Mouse (Mus musculus): ENCODE data around the gene Rnf214. TPM values are rescaled to one million over a fixed set of nuclear protein-coding genes. Genes with fewer than 3 reads are reported as not detected.

The Rnf214 gene
- polyA plus RNA-seq, 1 experiment from 2014 or later, result 49.4 TPM

- H3K4me2 ChIP-seq, result no peak overlapping the region
- H3K27me3 ChIP-seq, result no peaks in the 10 kb centered on the region
- H3K27ac ChIP-seq, result no peak overlapping the region
- no peak overlapping the region for H3K4me3 ChIP-seq
- no peaks in the 10 kb centered on the region for H3K9me3 ChIP-seq
- WGBS, result 80% methylated on average over 1 of the region's 1 CpGs
- no peak overlapping the region for H3K9ac ChIP-seq
- H3K4me1 ChIP-seq, result peaks cover 31% of the 10 kb centered on the region
- no peak for ATAC-seq (ENCODE audit: insufficient number of reproducible peaks, low FRiP score, low TSS enrichment, low read depth)
- H3K36me3 ChIP-seq, result no peaks in the 10 kb centered on the region
Observed at GRCm38 (mm10) chr9:45843780-45844179, 62.9 kb downstream of the Rnf214 start.

DNA sequence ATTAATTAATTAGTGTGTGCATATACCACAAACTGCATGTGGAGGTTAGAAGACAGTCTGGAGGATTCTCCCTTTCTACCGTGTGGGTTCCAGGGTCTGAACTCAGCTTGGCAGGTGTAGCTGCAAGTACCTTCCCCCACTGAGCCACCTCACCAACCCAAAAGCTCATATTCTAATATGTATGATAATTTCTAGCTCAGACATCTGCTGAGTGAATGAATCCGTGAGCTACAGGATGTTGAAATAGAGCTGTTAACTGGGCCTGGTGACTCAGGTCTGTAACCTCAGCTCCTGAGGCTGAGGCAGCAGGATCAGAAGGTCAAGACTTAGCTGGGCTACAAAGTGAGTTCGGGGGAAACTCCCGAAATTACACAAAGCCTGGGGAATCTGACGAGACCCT is 63.7 kb downstream of the Rnf214 start:
- no peaks in the 10 kb centered on the region for H3K36me3 ChIP-seq
- H3K4me2 ChIP-seq, result no peak overlapping the region
- WGBS, result 82% methylated on average over 5 of the region's 5 CpGs
- H3K4me3 ChIP-seq, result no peak overlapping the region
- no peak overlapping the region for H3K9ac ChIP-seq
- ATAC-seq (ENCODE audit: insufficient number of reproducible peaks, low FRiP score, low TSS enrichment, low read depth), result no peak
- H3K27ac ChIP-seq, result no peak overlapping the region
- H3K27me3 ChIP-seq, result no peaks in the 10 kb centered on the region
- H3K9me3 ChIP-seq, result no peaks in the 10 kb centered on the region
- peaks cover 27% of the 10 kb centered on the region for H3K4me1 ChIP-seq

DNA sequence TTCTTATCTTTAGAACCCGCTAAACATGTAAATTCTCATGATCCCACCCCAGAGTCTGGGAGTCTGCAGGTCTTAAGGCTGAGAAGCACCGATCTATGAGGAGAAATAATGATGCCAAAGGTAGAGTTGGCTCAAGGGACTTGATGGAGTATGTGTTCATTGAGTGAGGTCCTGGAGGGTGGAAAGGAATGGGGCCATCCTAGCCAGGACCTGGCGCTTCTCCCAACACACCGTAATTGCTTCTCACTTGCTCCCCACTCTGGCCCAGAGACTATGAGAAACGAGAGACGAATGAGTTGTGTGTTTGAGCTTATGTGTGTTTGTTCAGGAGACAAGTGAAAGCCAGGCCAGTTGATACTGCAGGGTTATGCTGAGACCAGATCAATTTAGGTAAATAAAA is 65.3 kb downstream of the Rnf214 start:
- ATAC-seq (ENCODE audit: insufficient number of reproducible peaks, low FRiP score, low TSS enrichment, low read depth), result no peak
- Histone ChIP-seq H3K4me3 (no peak overlapping the region), H3K9ac (no peak overlapping the region), H3K36me3 (no peaks in the 10 kb centered on the region), H3K4me1 (peaks cover 28% of the 10 kb centered on the region), H3K27ac (no peak overlapping the region), H3K4me2 (0 out of 2 replicates have a peak overlapping the region, but pooled peaks have one; percentile 91), H3K9me3 (no peaks in the 10 kb centered on the region), H3K27me3 (no peaks in the 10 kb centered on the region)
- 76% methylated on average over 6 of the region's 6 CpGs for WGBS

DNA sequence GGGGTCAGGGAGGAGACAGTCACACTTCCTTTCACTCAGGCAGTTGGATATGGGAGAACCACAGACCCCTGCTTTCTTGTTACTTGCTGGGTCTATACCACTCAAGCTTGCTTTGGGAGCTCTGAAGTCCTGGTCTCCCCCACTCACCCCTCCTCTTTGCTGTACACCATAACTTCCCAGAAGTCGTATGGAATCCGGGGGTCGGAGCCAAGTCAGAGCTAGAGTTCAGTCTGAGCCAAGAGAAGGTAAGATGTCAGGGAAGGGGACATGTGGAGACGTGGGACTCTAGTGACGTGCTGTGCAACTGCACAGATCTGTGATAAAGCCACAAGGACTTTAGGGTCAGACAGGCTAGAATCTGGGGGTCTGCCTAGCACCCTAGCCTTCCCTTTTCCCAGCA is 66.4 kb downstream of the Rnf214 start:
- H3K4me3 ChIP-seq, result peak overlapping the region; percentile 81

GRCm38 (mm10) chr9:45839982-45840300 is 66.8 kb downstream of the Rnf214 start:
- peak overlapping the region; percentile 81 for H3K4me3 ChIP-seq
- ATAC-seq (ENCODE audit: insufficient number of reproducible peaks, low FRiP score, low TSS enrichment, low read depth), result no peak
- H3K4me2 ChIP-seq, result peak overlapping the region; percentile 91
- H3K9me3 ChIP-seq, result no peaks in the 10 kb centered on the region
- WGBS, result 68% methylated on average over 7 of the region's 7 CpGs
- H3K36me3 ChIP-seq, result no peaks in the 10 kb centered on the region
- no peaks in the 10 kb centered on the region for H3K27me3 ChIP-seq
- H3K4me1 ChIP-seq, result peaks cover 28% of the 10 kb centered on the region
- peak overlapping the region; percentile 75 for H3K9ac ChIP-seq
- H3K27ac ChIP-seq, result 0 out of 2 replicates have a peak overlapping the region, but pooled peaks have one; percentile 9

More for the DNA sequence above, 66.4 kb downstream of the Rnf214 start:
- 32% methylated on average over 5 of the region's 5 CpGs for WGBS
- Histone ChIP-seq H3K9me3 (no peaks in the 10 kb centered on the region), H3K4me1 (peaks cover 28% of the 10 kb centered on the region), H3K36me3 (no peaks in the 10 kb centered on the region), H3K27ac (0 out of 2 replicates have a peak overlapping the region, but pooled peaks have one; percentile 9), H3K9ac (peak overlapping the region; percentile 75), H3K4me2 (peak overlapping the region; percentile 91), H3K27me3 (no peaks in the 10 kb centered on the region)
- no peak for ATAC-seq (ENCODE audit: insufficient number of reproducible peaks, low FRiP score, low TSS enrichment, low read depth)

DNA sequence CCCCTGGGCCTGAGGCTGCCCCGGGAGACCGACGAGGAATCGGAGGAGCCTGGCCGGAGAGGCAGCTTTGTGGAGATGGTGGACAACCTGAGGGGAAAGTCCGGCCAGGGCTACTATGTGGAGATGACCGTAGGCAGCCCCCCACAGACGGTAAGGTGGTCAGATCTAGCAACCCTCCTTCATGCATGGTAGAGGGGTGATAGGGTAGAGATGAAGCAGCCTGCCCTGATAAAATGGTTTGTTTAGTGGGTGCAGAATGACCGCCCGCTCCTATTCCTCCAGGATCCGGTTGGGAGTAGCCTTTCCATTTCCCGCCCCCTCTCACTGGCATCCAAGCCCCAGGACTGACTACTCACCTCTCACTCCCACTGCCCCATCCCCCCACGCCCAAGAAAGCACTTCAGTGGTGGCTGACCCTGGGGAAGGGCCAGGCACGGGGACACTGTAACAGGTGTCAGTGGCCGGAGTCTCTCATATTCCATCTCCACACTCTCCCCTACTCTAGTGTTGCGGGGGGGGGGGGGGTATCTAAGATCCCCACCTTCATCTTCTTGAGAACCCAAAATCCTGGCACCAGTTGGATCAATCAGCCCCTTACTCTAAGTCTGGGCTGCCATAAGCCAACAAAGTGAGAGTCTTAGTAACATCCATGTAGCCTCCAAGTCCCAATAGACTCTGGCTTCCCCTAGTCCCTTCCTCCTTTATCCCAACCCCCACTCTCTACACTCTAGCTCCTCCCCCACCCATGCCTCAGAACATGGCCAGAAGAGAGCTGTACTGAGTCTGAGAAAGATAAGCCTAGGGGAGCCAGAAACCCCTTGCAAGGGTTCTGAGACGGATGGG is 67.4 kb downstream of the Rnf214 start:
- no peak for ATAC-seq (ENCODE audit: insufficient number of reproducible peaks, low FRiP score, low TSS enrichment, low read depth)
- H3K36me3 ChIP-seq, result no peaks in the 10 kb centered on the region
- H3K27ac ChIP-seq, result peak overlapping the region; percentile 76
- peak overlapping the region; percentile 75 for H3K9ac ChIP-seq
- peak overlapping the region; percentile 91 for H3K4me2 ChIP-seq
- H3K4me1 ChIP-seq, result peaks cover 28% of the 10 kb centered on the region
- no peaks in the 10 kb centered on the region for H3K9me3 ChIP-seq
- 11% methylated on average over 17 of the region's 17 CpGs for WGBS
- peak overlapping the region; percentile 81 for H3K4me3 ChIP-seq
- no peaks in the 10 kb centered on the region for H3K27me3 ChIP-seq

GRCm38 (mm10) chr9:45838434-45839138 is 68.1 kb downstream of the Rnf214 start, which contains the start of gene Bace1:
TSS of gene Bace1 (plus strand) at chr9:45838580.
- H3K36me3 ChIP-seq, result no peaks in the 10 kb centered on the region
- no peaks in the 10 kb centered on the region for H3K9me3 ChIP-seq
- H3K4me2 ChIP-seq, result peak within 1 kb of the TSS; percentile 91
- H3K27me3 ChIP-seq, result no peaks in the 10 kb centered on the region
- H3K4me1 ChIP-seq, result peaks cover 28% of the 10 kb centered on the region
- H3K9ac ChIP-seq, result peak within 1 kb of the TSS; percentile 75
- WGBS, result 0% methylated on average over 40 of the region's 40 CpGs
- H3K27ac ChIP-seq, result peak within 1 kb of the TSS; percentile 76
- peak within 1 kb of the TSS; percentile 81 for H3K4me3 ChIP-seq
- ATAC-seq (ENCODE audit: insufficient number of reproducible peaks, low FRiP score, low TSS enrichment, low read depth), result peak; percentile 83

DNA sequence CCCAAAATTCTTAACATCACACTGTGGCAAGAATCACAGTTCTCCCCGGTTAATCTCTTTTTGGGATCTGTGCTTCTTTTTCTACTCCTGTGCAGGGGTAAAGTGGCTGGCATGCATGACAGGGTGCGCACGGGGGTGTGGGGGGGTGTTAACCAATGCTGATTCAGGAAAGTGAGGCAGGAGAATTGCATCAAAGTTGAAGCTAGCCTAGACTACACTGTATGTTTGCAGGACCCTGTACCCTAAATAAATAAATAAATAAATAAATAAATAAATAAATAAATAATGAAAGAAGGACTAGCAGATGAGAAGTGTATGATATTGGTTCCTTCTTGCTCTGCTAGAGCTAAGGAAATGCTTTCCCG is 68.7 kb downstream of the Rnf214 start:
- H3K9ac ChIP-seq, result no peak overlapping the region
- H3K27me3 ChIP-seq, result no peaks in the 10 kb centered on the region
- 17% methylated on average over 4 of the region's 4 CpGs for WGBS
- peak overlapping the region; percentile 91 for H3K4me2 ChIP-seq
- peak overlapping the region; percentile 81 for H3K4me3 ChIP-seq
- peak overlapping the region; percentile 76; the same call in 1 of the 2 replicates for H3K27ac ChIP-seq
- peaks cover 28% of the 10 kb centered on the region for H3K4me1 ChIP-seq
- H3K9me3 ChIP-seq, result no peaks in the 10 kb centered on the region
- ATAC-seq (ENCODE audit: insufficient number of reproducible peaks, low FRiP score, low TSS enrichment, low read depth), result no peak; the same call in 1 of the 2 replicates
- H3K36me3 ChIP-seq, result no peaks in the 10 kb centered on the region

DNA sequence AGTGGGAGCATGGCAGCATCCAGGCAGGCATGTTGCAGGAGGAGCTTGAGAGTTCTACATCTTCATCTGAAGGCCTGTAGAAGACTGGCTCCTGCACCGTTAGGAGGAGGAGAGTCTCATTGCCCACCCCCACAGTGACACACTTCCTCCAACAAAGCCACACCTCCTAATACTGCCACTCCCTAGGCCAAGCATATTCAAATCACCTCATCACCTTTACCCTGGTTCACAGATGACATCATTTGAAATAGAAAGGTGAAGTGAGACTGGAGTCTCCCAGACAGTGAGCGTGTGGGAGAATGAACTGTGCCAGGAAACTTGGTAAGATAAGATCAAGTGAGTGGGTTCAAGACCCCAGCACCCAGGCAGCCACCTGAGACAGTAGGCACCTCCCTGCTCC is 73.2 kb downstream of the Rnf214 start:
- Histone ChIP-seq H3K27ac (no peak overlapping the region), H3K4me2 (no peak overlapping the region), H3K4me1 (peaks cover 3% of the 10 kb centered on the region; the same call in 1 of the 2 replicates), H3K9ac (no peak overlapping the region), H3K36me3 (no peaks in the 10 kb centered on the region), H3K27me3 (no peaks in the 10 kb centered on the region), H3K9me3 (no peaks in the 10 kb centered on the region), H3K4me3 (no peak overlapping the region)
- WGBS, result 80% methylated on average over 2 of the region's 2 CpGs
- no peak for ATAC-seq (ENCODE audit: insufficient number of reproducible peaks, low FRiP score, low TSS enrichment, low read depth)

DNA sequence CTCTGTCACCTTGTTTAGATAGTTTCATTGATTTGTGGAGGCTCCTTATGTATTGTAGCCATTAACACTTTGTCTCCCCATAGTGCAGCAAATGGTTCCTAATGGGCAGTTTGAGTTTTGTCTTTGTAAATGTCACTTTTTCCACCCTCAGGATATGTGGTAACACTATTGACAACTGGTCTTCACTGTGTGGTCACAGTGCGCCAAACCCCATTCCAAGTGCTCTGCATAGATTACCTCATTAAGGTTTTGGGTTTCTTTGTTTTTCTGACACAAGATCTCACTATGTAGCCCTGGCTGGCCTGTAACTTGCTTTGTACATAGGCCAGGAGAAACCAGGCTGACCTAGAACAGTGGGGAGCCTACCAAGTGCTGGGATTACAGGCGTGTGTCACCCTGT is 73.8 kb downstream of the Rnf214 start:
- Histone ChIP-seq H3K27me3 (no peaks in the 10 kb centered on the region), H3K4me3 (no peak overlapping the region), H3K4me1 (peaks cover under 1% of the 10 kb centered on the region; the same call in 1 of the 2 replicates), H3K9ac (no peak overlapping the region), H3K27ac (no peak overlapping the region), H3K36me3 (no peaks in the 10 kb centered on the region), H3K4me2 (no peak overlapping the region), H3K9me3 (no peaks in the 10 kb centered on the region)
- no peak for ATAC-seq (ENCODE audit: insufficient number of reproducible peaks, low FRiP score, low TSS enrichment, low read depth)
- 83% methylated on average over 2 of the region's 2 CpGs for WGBS

- WGBS, result 30% methylated on average over 10 of the region's 10 CpGs
- H3K9ac ChIP-seq, result no peak overlapping the region
- peak overlapping the region; percentile 83 for H3K4me2 ChIP-seq
- H3K36me3 ChIP-seq, result no peaks in the 10 kb centered on the region
- no peak overlapping the region for H3K27ac ChIP-seq
- no peaks in the 10 kb centered on the region for H3K27me3 ChIP-seq
- H3K9me3 ChIP-seq, result no peaks in the 10 kb centered on the region
- ATAC-seq (ENCODE audit: insufficient number of reproducible peaks, low FRiP score, low TSS enrichment, low read depth), result no peak
- H3K4me1 ChIP-seq, result peaks cover 7% of the 10 kb centered on the region
- H3K4me3 ChIP-seq, result peak overlapping the region; percentile 80
Observed at GRCm38 (mm10) chr9:45829107-45829506, 77.6 kb downstream of the Rnf214 start.
